Mouse (Mus musculus) right cerebral cortex, postnatal 25 days (tissue): ENCODE data around the gene Myh10.
A peak's percentile ranks its signal among the peaks of the same experiment; 100 is the strongest.

Source experiments
- DNase-seq: peaks from one replicate; pipeline ENCODE4 v3.0.0; 2022

Myh10 gene

GRCm38 (mm10) chr11:68691321-68692009 is at the start of gene Myh10:
Gene Myh10 (plus strand): TSS chr11:68691559.
- peak; percentile 99 for DNase-seq

DNA sequence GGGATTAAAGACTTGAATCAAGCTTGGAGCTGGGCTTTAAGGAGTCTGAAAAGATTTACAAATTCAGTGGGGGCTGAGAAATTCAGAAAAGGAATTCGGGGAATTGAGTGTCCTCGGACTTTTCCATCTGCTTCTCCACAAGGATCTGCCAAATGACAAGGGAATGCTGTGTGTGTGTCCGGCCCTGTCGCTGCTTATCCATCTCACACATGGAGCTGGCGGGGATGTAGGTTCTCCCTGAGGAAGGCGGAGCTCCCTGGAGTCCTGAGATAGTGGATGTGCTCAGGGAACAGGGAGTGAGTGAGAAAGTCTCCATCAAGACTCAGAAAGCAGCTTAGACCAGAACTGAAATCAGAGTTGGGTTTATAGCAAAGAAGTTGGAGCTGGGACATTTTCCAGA is 46.6 kb upstream of the Myh10 start:
- no peak for DNase-seq

DNA sequence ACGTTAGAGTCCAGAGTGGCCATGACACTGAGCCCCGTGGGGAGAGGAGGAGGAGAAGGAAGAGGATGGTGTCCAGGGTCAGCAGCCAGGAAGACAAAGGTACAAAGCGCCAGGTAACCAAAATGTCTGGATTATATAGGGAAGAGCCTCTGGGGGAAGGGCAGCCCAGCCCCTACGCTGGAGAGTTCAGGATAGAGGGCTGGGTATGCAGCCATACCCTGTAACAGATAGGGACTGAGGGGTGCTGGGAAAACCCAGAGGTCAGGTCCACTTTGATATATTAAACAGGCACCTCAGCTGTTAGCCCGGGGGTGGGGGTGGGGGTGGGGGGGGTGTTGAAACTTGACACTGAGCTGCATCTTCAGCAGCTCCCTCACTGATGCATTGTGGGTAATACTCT is 43.6 kb upstream of the Myh10 start:
- DNase-seq: no peak

DNA sequence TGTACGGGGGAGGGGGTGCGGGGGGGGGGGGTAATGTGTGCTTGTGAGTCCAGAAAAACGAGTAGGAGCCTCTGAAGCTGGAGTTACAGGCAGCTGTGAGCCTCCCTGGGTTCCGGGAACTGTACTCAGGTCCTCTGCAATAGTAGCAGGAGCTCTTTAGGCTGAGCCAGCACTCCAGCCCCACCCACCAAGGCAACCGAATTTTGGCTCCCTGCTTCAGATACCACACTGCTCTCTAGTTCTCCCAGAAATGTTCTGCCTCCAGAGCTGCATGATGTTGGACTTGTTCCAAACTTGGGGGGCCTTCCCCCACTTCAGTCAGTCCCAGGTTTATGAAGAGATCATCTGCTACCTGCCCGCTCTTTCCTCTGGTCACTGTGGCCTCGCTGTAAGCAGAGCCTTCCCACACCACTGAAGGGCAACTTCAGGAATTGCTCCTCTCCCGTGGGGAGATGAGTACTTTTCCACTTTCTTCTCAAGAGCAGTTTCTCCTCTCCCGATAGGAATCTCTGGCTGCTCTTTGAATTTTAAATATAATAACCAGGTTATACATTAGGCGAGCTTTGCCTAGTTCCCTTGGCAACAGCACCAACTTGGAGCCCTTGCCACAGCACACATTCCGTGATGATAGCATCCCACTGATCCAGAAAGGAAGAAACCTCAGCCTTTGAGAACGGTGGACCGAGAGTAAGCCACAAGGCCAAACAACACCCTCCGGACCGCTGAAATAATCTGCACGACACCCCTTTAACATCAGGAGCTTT is 42.8 kb upstream of the Myh10 start:
- DNase-seq: peak; percentile 29

- no peak for DNase-seq
Observed at GRCm38 (mm10) chr11:68651518-68651917, 39.8 kb upstream of the Myh10 start.

GRCm38 (mm10) chr11:68655524-68655923 is 35.8 kb upstream of the Myh10 start:
- no peak for DNase-seq

GRCm38 (mm10) chr11:68656887-68657685 is 34.3 kb upstream of the Myh10 start:
- DNase-seq: no peak

GRCm38 (mm10) chr11:68657811-68658210 is 33.5 kb upstream of the Myh10 start:
- DNase-seq: peak; percentile 76

DNA sequence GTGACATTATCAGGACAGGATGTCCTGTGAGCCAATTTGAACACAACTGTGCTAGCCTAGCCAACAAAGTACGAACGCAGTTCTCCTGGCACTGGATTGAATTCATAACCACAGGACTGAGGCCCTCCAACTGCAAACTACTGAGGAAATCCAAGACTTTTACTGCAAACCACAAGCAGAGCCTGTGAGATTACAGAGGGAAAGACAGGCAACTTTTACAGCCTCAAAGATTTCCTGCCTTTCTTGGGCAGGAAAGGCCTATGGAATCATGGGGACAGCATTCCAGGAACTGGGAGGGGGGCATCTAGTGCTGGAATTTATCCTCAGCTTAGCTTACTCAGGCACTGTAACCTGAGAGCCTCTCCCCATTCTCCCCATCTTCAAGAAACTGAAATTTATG is 26.0 kb upstream of the Myh10 start:
- no peak for DNase-seq

GRCm38 (mm10) chr11:68666210-68666609 is 25.1 kb upstream of the Myh10 start:
- DNase-seq: no peak

DNA sequence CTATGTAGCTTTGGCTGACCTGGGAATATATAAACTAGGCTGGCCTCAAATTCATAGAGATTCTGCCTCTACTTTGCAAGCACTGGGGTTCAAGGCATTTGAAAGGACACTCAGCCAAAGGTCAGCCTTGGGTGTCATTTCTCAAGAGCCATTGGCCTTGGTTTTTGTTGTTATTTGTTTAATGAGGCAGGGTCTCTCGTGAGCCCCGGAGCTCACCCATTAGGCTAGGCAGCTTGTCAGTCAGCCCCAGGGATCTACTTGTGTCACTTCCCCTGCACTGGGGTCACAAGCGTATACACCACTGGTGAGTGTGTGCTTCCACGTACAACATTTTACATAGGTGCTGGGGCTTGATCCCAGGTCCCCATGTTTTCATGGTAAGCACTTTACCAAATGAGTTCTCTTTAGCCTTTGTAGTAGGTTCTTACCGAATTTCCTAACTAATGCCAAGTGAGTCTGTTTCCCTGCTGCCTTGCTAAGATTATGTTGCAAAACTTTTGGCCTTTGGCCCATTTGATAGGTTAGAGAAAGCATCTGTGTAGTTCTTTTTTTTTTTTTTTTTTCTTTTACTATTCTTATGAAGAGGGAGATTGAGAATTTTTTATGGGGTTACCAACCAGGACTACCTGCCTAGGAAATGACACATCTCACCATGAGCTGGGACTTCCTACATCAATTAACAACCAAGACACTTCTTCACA is 18.9 kb upstream of the Myh10 start:
- DNase-seq: no peak

DNA sequence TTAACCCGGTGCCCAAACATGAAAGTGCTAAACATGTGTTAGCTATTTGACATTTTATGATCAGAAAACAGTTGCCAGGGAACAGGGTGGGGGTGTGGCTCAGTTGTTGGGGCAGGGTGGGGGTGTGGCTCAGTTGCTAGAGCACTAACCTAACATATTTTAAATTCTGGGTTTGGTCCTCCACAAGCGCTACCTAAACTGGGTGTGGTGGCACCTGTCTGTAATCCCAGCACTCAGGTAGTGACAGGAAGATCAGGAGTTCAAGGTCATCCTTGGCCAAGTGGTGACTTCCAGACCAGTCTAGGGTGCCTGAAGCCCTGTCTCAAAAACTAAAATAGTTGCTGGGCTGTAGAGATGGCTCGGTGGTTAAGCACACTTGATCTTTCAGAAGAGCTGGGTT is 17.3 kb upstream of the Myh10 start:
- DNase-seq: no peak

- DNase-seq: no peak
Observed at GRCm38 (mm10) chr11:68674643-68675042, 16.7 kb upstream of the Myh10 start.

DNA sequence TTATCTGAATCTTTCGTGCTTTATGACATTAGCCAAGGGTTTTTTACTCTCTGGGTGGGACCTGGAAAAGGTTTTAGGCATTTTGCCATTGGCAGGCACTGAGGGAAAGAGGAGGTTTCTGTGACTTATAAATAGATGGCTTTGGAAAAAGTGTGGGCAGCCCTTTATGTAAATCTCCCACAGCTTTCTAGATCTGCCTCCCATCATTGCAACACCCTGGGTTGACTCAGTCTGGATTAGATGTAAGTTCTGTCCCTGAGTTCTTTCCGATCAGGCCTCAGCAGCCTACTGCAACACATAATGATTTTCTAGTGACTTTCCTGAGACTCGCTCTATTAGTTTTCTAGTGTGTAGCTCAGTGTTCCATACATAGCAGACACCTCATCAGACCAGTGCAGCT is 16.1 kb upstream of the Myh10 start:
- no peak for DNase-seq

DNA sequence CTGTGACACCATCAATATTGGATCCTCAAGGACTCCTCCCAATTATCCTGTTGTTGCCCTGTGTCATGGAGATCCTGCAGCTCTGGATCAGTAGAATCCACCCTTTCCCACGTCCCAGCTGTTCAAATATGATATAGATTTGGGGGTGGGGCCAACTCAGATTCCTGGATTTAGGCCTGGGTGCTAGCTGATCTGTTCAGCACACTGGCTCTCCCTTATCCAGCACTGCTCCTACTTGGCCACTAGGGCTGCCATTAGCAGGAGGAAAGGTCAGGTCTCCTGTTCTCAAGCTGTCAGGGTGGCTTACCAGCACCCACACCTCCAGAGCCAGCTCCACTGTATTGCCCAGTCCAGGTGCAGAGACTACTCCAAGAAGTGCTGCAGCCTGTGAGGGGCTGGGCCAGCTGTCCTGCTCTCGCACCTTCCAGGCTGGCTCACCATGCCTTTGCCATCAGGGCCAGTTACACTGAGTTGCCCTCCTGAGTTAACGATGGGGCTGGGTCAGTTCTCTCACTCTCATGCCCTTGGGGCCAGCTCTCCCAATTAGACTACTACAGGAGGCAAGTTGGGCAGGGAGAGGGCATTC is 10.0 kb upstream of the Myh10 start:
- DNase-seq: no peak

GRCm38 (mm10) chr11:68682136-68682806 is 9.1 kb upstream of the Myh10 start:
- DNase-seq: no peak

DNA sequence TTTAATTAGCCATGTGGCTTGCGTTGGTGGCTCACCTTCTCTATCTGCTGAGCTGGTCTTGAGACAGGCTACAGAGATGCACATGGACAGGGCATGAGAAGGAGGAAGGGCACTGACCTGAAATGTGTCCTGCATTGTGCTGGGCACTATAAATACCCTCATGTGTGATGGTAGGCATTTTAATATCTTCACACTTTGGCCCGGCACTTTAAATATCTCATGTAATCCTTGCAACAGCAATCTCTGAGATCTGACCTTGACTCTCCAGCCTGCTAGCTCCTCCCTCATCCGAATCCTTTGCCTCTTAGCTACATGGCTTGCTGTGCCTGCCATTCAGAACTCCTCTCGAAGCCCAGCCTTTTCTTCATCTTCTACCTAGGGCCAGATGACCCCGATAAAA is 5.4 kb upstream of the Myh10 start:
- DNase-seq: no peak

DNA sequence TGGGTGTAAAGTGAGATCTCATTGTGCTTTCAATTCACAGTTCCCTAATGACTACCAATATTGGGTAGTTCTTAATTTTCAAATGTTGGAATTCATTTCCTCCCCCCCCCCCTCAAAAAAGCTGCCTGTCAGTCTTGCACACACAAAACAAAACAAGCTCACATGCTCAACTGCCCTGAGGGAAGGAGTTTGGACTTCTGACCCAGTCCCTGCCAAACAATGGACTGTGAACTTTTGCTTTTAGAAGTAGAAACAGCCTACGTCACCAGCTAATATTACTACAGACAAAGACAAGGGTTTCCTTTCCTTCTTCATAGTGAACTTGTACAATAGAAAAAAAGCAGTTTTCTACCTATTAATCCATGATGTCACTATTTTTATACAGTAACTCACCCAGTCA is 2.1 kb upstream of the Myh10 start:
- DNase-seq: no peak

DNA sequence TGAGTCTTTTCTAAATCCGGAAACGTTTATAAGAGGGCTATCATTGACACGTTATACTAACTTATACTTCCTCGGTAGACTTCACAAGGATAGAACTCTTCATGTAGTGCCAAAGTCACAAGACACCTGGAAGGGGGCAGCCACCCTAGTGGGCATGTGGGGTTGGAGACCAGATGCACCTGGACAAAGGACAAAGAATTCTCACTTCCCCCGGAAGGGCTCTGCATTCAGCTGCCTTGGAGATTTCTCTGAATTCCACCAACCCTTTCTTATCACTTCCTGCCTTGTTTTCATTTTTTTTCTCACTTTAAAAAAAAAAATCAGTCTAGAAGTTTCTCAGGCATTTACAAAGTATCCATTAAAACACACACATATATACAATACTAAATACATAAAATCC is 894 bp upstream of the Myh10 start:
- DNase-seq: no peak

GRCm38 (mm10) chr11:68692010-68692692 is 792 bp downstream of the Myh10 start:
- no peak for DNase-seq

GRCm38 (mm10) chr11:68692693-68693446 is 1.5 kb downstream of the Myh10 start:
- DNase-seq: peak; percentile 57
